Mouse (Mus musculus): ENCODE measurements around the gene Tex9.

GRCm38 (mm10) chr9:72425300-72425850 lies 66.6 kb downstream of the Tex9 start:
- TF ChIP-seq POLR2A (IDR thresholded peaks at IDR 0.05; ENCODE audit: control insufficient read depth, low read depth, low read length) (no peak), CTCF (IDR thresholded peaks at IDR 0.05; ENCODE audit: control insufficient read depth, insufficient read depth, insufficient replicate concordance, low read depth, low read length) (no peak)

Measured in testis, adult 2 months (tissue).